9 mouse cellular contexts compared by ENCODE assay signal in genomic region chr3:90451396-90452095, GRCm38 (mm10). TPM values are rescaled to one million over a fixed set of nuclear protein-coding genes. Genes with fewer than 3 reads are reported as not detected.
A peak's percentile ranks its signal among the peaks of the same experiment; 100 is the strongest.
DNase-seq lines count a peak whose midpoint lies in the region; ATAC-seq and TF ChIP-seq lines count a peak whose summit lies in the region.
"Had no signal": no experiment of that assay in that cellular context is flagged by ENCODE, and none has a peak within 500 bp of the region (broad histone marks: within the 10 kb centered on the region; RNA-seq: fewer than 3 reads in every experiment).

No protein-coding gene starts in this region.

- peak overlapping the region; percentile 50 for H3K4me2 ChIP-seq in lung, embryonic 14.5 days

- 31% methylated on average over 10 of the region's 10 CpGs for WGBS in lung, embryonic 14.5 days

- peak; percentile 94 for ATAC-seq in frontal cortex, adult (ENCODE audit: low TSS enrichment)
- no peak for ATAC-seq in lung, embryonic 14.5 days (ENCODE audit: insufficient read depth)
- no peak for ATAC-seq in granulocyte monocyte progenitor cell, adult 5-6 weeks (replicated peaks; ENCODE audit: poor library complexity, severe bottlenecking)

- H3K9me3 ChIP-seq in lung, embryonic 14.5 days (ENCODE audit: low read depth, low read length): no peaks in the 10 kb centered on the region

- no peaks in the 10 kb centered on the region for H3K27me3 ChIP-seq in lung, embryonic 14.5 days (ENCODE audit: insufficient read depth, low read length)

- H3K4me1 ChIP-seq in lung, embryonic 14.5 days (ENCODE audit: insufficient read depth): no peaks in the 10 kb centered on the region
- H3K4me1 ChIP-seq in brown adipose tissue, adult 24 weeks (ENCODE audit: control insufficient read depth, insufficient read depth, insufficient read length, low read length): peaks cover 19% of the 10 kb centered on the region

- DNase-seq in frontal cortex, postnatal 10 days (ENCODE audit: low spot score in 2 of 2): no peak
- peak; percentile 60 for DNase-seq in lung, embryonic 14.5 days
- DNase-seq in lung, postnatal 36 days: no peak
- DNase-seq in liver: peak; percentile 18
- DNase-seq in spleen, adult 18-20 months: no peak
- DNase-seq: gastrocnemius, postnatal 14 days had no signal

- no peak overlapping the region for H3K9ac ChIP-seq in lung, embryonic 14.5 days

- H3K27ac ChIP-seq in lung, embryonic 14.5 days (ENCODE audit: low read depth): peak overlapping the region; percentile 65; the same call in 1 of the 2 replicates
- H3K27ac ChIP-seq in brown adipose tissue, adult 24 weeks (replicated peaks; ENCODE audit: low read depth, low read length): peak overlapping the region; percentile 11; the same call in 1 of the 2 replicates

- H3K4me3 ChIP-seq in lung, embryonic 14.5 days (ENCODE audit: low read depth, low read length): peak overlapping the region; percentile 14
- no peak overlapping the region for H3K4me3 ChIP-seq in brown adipose tissue, adult 24 weeks (ENCODE audit: insufficient read depth, low read depth, low read length)

- no peak for TF ChIP-seq CTCF in lung, embryonic 14.5 days (IDR thresholded peaks at IDR 0.05; ENCODE audit: low read depth)

- H3K36me3 ChIP-seq in lung, embryonic 14.5 days (ENCODE audit: insufficient read depth): no peaks in the 10 kb centered on the region

RNA-seq across cellular contexts. Expression of gene Npr1, which starts 14.1 kb away (rescaled TPM):
- polyA plus RNA-seq in lung, embryonic 14.5 days (2014; fragmentation: Nextera tagmentation; extraction: Ambion mirVana): 17.8 and 19.3 TPM in 2 replicates
- polyA plus RNA-seq in brown adipose tissue, adult 24 weeks (2012; ENCODE audit: insufficient read depth, insufficient read length, missing spikeins): 18.0 and 27.9 TPM in 2 replicates
- 0.82 TPM in 1 of 2 replicates, not detected in the other for total RNA-seq in granulocyte monocyte progenitor cell, adult 5-6 weeks (2014; fragmentation: Nextera tagmentation)
- total RNA-seq in granulocyte monocyte progenitor cell, adult 5-6 weeks (2017): not detected in 2 replicates

RNA-seq across cellular contexts. Expression of gene Ints3, which starts 18.1 kb away (rescaled TPM):
- polyA plus RNA-seq in lung, embryonic 14.5 days (2014; fragmentation: Nextera tagmentation; extraction: Ambion mirVana): 38.5 and 40.5 TPM in 2 replicates
- 12.6 and 13.2 TPM in 2 replicates for polyA plus RNA-seq in brown adipose tissue, adult 24 weeks (2012; ENCODE audit: insufficient read depth, insufficient read length, missing spikeins)
- total RNA-seq in granulocyte monocyte progenitor cell, adult 5-6 weeks (2014; fragmentation: Nextera tagmentation): 29.3 and 47.1 TPM in 2 replicates
- 18.4 and 25.9 TPM in 2 replicates for total RNA-seq in granulocyte monocyte progenitor cell, adult 5-6 weeks (2017)

RNA-seq across cellular contexts. Expression of gene Ilf2, which starts 24.4 kb away (rescaled TPM):
- 232 and 240 TPM in 2 replicates for polyA plus RNA-seq in lung, embryonic 14.5 days (2014; fragmentation: Nextera tagmentation; extraction: Ambion mirVana)
- polyA plus RNA-seq in brown adipose tissue, adult 24 weeks (2012; ENCODE audit: insufficient read depth, insufficient read length, missing spikeins): 30.2 and 30.6 TPM in 2 replicates
- 120 and 128 TPM in 2 replicates for total RNA-seq in granulocyte monocyte progenitor cell, adult 5-6 weeks (2014; fragmentation: Nextera tagmentation)
- total RNA-seq in granulocyte monocyte progenitor cell, adult 5-6 weeks (2017): 176 and 204 TPM in 2 replicates

RNA-seq across cellular contexts. Expression of gene Snapin, which starts 39.3 kb away (rescaled TPM):
- polyA plus RNA-seq in lung, embryonic 14.5 days (2014; fragmentation: Nextera tagmentation; extraction: Ambion mirVana): 68.0 and 74.7 TPM in 2 replicates
- 55.5 and 71.6 TPM in 2 replicates for polyA plus RNA-seq in brown adipose tissue, adult 24 weeks (2012; ENCODE audit: insufficient read depth, insufficient read length, missing spikeins)
- total RNA-seq in granulocyte monocyte progenitor cell, adult 5-6 weeks (2014; fragmentation: Nextera tagmentation): 31.7 and 47.1 TPM in 2 replicates
- total RNA-seq in granulocyte monocyte progenitor cell, adult 5-6 weeks (2017): 35.5 and 44.1 TPM in 2 replicates

RNA-seq across cellular contexts. Expression of gene Chtop, which starts 57.8 kb away (rescaled TPM):
- polyA plus RNA-seq in lung, embryonic 14.5 days (2014; fragmentation: Nextera tagmentation; extraction: Ambion mirVana): 103 and 109 TPM in 2 replicates
- polyA plus RNA-seq in brown adipose tissue, adult 24 weeks (2012; ENCODE audit: insufficient read depth, insufficient read length, missing spikeins): 39.6 and 51.2 TPM in 2 replicates
- 97.6 and 127 TPM in 2 replicates for total RNA-seq in granulocyte monocyte progenitor cell, adult 5-6 weeks (2014; fragmentation: Nextera tagmentation)
- total RNA-seq in granulocyte monocyte progenitor cell, adult 5-6 weeks (2017): 93.2 and 107 TPM in 2 replicates

Comparison
In these comparisons a context has a peak if more than half of its experiments do, and no peak if none do; other contexts are left out.
1. DNase-seq: peak in lung, embryonic 14.5 days (single experiment) and liver (single experiment); none in frontal cortex, postnatal 10 days (0 of 2), lung, postnatal 36 days (single experiment) and spleen, adult 18-20 months (0 of 2).